Mouse (Mus musculus): ENCODE results near the gene Slc25a38.
A peak's percentile ranks its signal among the peaks of the same experiment; 100 is the strongest.

The Slc25a38 gene

GRCm38 (mm10) chr9:120151152-120151551 is 41.0 kb downstream of the Slc25a38 start:
- DNase-seq = no peak

DNA sequence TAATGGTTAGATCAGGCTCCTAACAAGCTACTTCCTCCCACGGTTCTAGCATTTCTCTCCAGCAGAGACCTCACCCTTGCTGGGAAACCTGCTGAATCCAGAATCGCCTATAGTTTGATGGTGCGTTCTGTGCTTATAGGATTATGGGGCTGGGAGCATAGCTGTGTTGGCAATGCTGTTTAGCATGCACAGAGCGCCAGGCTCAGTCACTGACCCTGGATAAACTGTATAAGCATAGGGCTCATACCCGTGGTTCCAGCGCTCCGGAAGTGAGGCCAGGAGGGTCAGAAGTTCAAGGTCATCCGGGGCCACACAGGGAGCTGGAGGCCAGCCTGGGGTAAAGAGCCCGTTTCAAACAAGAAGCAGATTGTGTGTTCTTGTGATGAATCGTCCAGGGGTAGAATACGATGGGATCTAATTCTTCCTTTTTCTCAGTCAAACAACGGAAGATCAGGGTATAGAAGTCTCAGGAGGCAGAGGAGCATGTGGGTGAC is 41.8 kb downstream of the Slc25a38 start:
- no peak for DNase-seq

GRCm38 (mm10) chr9:120158047-120158446 is 47.9 kb downstream of the Slc25a38 start:
- no peak for DNase-seq

DNA sequence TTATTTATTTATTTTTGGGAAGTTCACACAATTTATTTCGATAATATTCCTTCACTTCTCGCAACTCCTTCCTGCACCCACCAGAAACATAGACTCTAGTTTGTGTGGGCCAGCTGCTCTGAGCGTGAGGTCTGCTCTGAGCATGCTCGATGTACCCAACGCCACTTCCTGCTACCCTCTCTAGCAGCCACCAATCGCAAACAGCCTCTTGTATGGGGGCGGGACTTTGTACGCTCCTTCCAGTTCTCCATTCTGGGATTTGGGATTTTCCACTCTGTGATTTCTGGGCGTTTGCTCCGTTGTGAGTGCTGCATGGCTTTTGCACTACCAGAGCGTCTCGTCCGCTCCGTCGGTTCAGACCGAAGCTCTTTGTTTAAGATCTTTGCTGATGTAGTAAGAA is 53.7 kb downstream of the Slc25a38 start:
- DNase-seq = no peak

GRCm38 (mm10) chr9:120167826-120168225 is 57.7 kb downstream of the Slc25a38 start:
- DNase-seq = no peak

GRCm38 (mm10) chr9:120171295-120171694 is 61.1 kb downstream of the Slc25a38 start:
- peak; percentile 46 for DNase-seq
